Mouse (Mus musculus): ENCODE measurements around the gene Ubxn11.

DNA sequence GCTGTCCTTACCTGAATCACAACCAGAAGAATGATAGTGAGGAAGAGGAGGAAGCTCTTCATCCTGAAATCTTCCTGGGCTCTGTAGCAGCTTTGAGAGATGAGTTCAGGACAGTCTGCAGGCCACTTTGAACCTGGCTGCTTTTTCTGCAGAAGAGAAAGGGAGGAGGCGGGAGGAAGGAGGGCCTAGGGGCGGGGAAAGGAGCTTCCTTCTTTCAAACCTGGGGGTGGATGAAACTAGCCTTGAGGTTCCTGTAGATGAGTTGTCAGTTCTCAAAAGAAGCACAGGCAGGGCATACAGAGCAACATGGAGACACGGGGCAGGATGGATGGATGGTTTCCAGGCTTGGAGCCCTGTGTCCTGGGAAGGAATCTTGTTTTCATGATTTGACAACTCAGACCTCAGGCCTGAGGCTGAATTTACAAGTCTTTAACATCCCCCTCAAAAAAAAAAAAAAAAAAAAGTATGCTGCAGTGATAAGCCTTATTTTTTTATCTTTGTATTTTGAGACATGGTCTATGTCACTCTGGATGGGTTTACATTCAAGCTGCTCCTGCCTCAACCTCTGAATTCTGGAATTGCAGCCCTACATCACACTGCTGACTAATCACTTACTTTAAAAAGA, 7.3 kb upstream of the Ubxn11 start, which contains the start of gene Cd52:
- TF ChIP-seq CTCF (IDR thresholded peaks at IDR 0.05; ENCODE audit: insufficient read depth, low read length) (no peak), POLR2A (IDR thresholded peaks at IDR 0.05; ENCODE audit: borderline replicate concordance, extremely low read depth, low read depth, low read length) (no peak)
